Mouse (Mus musculus) cerebellum, adult (tissue): ENCODE results near the gene Gcc2.
"Not testable (repeated sequence)": the region's sequence is repeated elsewhere in the genome, so short reads cannot be mapped to it uniquely, and the experiment has no call there.

ENCODE experiments used
- ATAC-seq: cut with Nextera tagmentation; 2 replicates; pipeline ENCODE4 v1.9.2; 2017; ENCODE audit warnings: mild to moderate bottlenecking, moderate library complexity, mixed read lengths; ENCODE audit not compliant: insufficient number of reproducible peaks, low FRiP score, low TSS enrichment

The Gcc2 gene

DNA sequence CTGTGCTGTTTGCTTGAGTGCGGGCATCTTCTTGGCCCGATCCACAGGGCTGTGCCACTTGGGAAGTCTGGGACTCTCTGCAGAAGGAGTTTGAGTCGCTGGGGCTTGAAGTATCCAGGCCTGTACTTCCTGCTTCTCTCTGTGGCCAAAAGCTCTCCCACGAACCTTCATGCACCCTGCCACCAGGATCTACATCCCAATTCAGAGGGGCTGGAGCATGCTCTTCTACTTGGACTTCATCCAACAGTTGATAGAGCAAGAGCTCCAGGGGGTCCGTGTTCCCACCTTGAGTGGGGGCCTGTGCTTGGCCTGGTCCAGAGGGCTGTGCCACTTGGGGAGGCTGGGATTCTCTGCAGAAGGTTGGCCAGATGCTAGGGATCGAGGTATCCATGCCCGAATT lies 24.2 kb upstream of the Gcc2 start:
- peak; percentile 36; the same call in 1 of the 2 replicates for ATAC-seq

DNA sequence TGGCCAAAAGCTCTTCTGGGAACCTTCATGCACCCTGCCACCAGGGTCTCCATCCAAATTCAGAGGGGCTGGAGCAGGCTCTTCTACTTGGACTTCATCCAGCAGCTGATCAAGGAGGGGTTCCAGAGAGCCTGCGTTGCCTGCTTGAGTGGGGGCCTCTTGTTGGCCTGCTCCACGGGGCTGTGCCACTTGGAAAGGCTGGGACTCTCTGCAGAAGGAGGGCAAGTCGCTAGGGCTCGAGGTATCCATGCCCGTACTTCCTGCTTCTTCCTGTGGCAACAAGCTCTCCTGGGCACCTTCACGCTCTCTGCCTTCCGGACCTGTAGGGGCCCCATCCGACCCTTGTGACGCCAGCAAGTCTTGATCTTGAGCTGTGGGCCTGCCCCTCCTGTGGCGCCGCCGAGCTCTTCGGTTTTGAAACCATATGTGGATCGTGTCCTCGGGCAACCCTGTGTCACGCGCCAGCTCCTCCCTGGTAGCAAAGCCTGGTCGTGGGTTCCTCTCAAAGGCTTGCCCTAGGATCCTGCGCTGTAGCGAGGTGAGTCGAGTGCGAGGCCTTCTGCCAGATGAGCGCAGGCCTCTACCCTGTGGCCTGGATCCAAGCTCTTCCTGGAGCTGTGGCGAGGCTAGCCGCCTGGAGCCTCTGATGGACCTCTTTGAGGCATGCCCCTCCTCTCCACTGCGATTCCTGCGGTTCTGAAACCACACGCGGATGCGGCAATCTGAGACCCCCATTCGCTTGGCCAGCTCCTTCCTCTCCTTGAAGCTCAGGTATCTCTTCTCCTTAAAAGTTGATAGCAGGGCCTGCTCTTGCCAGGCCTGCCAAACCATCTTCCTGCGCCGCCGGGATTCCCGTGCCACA lies 23.3 kb upstream of the Gcc2 start:
- peak; percentile 81 for ATAC-seq

DNA sequence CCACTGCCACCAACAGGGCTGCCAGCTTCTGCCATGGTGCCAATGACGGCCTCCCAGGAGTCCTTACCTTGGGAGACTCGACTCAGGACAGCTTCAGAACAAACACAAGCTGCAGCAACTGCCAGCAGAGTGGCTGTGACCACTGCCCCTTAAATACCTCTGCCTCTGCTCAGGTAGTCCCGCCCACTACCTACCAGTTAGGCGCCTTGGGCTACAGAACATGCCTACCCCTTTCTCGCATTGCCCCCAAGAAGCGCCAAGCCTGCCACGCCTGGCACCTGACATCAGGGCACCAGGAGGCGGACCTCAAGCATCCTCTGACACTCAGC lies 22.7 kb upstream of the Gcc2 start, which contains the start of gene Duxf3:
Duxf3 (minus strand) TSS at position 35 of the 329 bp plus-strand sequence.
- peak; percentile 46 for ATAC-seq

DNA sequence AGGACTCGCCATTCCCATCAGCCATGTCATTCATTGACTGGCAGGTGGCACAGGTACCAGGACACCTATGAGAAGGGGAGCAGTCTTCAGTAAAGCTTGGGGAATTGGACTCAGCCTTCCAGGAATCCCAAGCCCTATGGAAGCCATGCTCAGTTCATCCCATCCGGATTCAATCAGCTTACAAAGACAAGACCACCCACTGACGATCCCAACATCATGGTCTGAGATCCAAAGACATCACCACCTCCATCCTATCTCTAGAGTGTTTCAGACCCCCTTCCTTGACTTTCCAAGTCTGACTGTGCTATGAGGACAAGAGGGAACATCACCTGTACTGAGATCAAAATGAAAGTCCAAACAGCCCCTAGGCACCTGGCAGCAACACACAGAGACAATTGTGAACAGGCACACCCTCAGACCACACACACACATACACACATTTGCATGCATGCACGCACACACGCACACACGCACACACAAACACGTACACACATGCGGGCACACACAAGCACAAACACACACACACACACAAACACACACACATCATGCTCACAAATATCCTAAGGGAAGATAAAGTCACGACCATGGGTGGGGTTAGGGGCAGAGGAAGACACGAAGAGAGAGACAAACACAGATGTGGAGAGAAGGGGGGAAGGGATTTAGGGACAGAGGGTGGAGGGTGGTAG lies 22.1 kb upstream of the Gcc2 start:
- ATAC-seq, result peak; percentile 29

DNA sequence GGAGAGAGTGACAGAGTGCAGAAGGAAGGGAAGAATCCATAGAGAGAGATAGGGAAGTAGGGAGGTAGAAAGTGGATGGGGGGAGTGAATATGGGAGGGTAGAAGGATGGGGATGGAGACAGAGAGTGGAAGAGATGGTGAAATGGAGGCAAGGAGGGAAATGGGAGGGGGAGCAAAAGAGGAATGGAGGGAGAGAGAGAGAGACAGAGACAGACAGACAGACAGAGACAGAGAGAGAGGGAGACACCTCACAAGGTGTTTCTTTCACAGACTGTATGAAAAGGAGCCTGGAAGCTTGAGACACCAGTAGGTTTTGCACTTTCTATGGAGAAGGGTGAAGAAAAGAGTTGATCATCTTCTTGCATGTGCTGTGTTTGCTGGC lies 21.6 kb upstream of the Gcc2 start:
- ATAC-seq, result not testable (repeated sequence)

DNA sequence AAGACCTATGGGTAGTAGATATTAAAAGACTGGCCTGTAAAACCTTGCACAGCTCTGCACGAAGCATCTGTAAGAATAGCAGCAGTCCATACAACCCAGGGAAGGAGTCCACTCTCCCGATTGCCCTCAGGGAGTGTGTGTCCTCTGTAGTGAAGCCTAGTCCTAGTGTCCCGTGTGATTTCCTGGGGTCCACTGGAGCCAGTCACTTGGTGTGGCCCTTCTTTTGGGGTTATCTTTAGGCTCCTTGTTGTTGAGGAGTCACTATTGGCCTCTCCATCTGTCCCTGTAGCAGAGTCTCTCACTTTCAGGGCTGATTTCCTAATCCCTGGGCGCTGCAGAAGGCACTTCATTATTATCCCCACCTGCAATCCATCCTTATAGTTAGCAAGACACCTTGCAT lies 20.3 kb upstream of the Gcc2 start:
- ATAC-seq, result not testable (repeated sequence)

DNA sequence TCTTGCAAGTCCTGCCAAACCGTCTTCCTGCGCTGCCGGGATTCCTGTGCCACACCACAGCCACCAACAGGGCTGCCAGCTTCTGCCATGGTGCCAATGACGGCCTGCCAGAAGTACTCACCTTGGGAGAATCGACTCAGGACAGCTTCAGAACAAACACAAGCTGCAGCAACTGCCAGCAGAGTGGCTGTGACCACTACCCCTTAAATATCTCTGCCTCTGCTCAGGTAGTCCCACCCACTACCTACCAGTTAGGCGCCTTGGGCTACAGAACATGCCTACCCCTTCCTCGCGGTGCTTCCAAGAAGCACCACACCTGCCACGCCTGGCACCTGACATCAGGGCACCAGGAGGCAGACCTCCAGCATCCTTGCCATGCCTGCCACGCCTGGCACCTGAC lies 18.7 kb upstream of the Gcc2 start, which contains the start of gene Gm4981:
Gm4981 (minus strand) TSS at position 89 of the 400 bp plus-strand sequence.
- no peak for ATAC-seq

DNA sequence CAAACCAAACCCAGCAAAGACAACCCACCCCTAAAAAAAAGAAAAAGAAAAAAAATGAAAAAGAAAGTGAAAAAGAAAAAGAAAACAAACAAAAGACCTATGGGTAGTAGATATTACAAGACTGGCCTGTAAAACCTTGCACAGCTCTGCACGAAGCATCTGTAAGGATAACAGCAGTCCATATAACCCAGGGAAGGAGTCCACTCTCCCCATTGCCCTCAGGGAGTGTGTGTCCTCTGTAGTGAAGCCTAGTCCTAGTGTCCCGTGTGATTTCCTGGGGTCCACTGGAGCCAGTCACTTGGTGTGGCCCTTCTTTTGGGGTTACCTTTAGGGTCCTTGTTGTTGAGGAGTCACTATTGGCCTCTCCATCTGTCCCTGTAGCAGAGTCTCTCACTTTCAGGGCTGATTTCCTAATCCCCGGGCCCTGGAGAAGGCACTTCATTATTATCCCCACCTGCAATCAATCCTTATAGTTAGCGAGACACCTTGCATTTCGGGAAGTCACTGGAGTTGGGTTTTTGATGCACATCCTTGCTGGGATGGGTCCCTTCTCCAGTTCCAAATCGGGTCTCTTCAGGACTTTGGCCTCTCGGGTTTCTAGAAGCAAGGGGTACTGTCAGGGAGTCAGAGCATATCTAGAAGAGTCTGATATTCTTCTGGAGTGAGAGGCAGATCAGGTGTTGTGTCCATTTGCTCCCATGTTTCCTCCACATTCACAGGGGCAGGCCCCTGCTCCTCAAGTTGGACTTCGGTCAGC lies 16.1 kb upstream of the Gcc2 start:
- peak; percentile 89 for ATAC-seq

DNA sequence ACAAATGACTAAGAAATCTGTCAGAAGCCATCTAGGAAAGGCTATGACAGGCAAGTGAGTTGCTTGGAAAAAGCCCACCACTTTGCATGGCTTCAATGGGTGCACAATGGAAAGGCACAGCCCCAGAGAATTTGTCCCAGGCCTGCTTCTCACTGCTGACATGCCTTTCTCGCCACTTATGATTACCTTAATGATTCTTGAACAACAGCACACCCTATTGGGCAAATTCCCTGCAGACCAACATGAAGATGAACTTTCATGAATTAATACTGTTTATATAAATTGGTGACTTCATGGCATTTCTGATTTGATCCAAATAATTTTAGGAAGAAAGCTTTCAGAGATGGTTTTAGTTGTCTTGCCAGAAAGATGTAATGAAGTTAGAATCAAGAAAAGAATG lies 5.8 kb upstream of the Gcc2 start:
- no peak for ATAC-seq

DNA sequence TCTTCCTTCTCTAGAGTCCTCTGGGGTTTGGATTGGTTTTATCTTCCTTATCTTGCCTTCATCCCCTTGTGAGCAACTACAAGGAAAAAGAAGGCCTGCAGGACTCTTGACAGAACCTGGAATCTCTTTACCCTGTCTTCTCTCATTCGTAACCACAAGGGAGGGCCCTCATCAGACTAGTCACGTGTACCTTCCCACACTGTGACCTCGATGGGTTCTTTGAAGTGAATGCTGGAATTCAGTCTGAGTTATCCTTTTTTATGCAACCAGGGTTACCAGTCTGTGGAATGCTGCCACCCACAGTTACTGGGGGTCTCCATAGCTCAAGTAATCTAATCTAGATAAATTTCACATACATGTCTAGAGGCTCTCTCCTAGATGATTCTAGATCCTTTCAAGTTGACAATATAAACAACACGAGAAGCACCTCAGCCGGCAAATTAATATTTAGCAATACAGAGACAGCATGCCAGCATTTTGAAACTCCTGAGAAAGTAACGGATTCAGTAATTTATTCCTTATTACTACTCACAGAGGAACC lies 592 bp upstream of the Gcc2 start:
- no peak for ATAC-seq

DNA sequence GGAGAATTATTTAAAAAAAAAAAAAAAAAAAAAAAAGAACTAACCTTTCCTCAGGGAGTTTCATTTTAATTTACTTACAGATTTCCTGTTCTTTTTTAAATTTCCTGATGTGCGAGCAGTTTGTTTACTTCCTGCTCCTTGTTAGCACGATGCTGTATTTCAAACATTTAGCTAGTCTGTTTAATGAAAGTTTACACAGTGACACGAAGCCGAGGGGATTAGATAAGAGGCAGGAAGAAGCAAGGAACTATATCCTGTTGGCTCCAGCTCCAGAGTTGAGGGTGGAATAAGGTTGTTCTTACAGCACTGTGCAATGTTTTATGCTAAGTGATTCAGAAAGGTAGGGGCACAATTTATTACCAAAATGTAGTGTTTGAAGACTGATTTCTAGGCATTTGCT lies 657 bp downstream of the Gcc2 start:
- ATAC-seq, result no peak

DNA sequence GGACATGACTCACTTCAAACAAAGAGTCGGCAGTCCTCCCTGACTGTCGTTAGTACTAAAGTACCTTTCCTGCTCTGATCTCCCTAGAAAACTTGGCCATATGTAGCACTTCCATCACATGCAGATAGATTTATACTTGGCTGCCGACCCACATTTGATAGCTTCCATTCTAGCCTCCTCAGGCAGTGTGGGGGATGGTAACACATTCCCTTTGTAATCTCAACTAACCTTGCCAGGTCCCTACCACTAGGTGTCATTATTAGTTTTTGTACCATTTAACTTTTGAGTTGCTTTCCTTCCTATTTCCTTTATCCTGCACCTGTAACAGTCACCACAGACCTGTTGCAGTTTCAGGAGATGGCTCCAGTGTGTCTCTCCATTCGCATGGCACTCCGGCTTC lies 3.2 kb downstream of the Gcc2 start:
- no peak for ATAC-seq

DNA sequence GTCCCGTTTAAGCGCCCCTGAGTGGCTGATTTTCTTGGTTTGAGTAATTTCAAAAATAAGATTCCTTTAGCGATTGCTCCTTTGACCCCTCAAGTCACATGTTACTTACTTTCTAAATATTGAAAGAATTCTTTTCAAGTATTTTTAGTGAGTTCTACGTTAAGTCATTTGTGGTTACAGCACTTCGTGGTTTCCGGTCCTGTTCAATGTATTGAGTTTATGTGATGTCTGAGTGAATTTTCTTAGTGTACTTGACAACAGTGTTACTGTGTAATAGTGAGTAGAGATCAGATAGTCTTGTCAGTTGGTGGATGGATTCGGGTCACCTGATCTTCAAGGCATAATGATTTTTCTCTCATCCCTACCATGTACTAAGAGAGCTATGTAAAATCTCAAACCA lies 26.9 kb downstream of the Gcc2 start:
- no peak for ATAC-seq

DNA sequence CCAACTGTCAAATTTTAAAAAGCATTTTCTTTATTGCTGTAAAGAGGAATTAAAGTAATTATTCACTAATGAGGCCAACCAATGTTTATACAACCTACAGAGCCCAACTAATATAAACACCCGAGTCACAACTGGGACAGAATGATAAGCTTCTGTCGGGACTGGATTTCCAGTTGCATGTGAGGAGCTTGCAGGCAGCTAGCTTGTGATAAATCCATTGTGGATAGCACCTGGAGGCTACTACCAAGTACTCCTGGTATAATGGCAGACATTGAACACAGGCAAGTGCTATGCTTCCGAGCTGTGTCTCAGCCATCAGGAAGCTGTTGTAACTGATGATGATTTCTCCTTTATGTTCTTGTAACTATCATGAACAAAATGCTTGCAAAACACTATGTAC lies 35.4 kb downstream of the Gcc2 start:
- ATAC-seq, result no peak

DNA sequence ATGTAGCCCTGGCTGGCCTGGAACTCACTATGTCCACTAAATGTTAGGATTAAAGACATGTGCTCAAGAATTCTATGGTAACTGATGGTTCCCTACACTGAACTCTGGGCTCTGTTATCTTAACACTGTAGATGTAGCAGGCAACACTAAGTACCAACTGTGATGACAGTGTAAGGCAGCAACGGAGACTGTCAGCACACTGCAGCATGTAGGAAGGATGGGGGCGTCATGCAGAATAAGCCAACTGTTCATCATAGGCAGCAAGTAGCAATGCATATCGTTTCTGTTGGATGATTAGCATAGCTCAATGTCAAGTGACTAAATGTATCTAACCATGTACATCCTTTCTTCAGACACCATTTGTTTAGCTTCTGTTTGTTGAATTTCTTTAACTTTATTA lies 38.9 kb downstream of the Gcc2 start:
- no peak for ATAC-seq

DNA sequence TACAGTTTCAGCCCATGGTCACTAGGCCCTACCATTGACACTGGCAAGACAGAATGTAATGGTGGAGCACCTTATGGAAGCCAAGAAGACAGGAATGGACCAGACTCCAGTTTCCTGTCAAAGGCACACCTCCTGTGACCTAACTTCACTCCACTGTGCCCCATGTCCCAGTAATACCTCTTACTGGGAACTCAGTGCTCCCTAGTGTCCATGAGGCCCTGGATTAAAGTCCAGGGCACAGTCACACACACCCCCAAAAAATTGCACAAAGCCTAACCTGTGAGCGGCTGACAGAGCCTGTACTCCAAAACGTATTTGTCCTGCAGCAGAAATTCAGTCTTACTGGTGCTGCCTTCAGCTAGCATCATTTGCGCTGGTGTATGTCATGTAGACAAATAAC lies 40.3 kb downstream of the Gcc2 start:
- ATAC-seq, result no peak

DNA sequence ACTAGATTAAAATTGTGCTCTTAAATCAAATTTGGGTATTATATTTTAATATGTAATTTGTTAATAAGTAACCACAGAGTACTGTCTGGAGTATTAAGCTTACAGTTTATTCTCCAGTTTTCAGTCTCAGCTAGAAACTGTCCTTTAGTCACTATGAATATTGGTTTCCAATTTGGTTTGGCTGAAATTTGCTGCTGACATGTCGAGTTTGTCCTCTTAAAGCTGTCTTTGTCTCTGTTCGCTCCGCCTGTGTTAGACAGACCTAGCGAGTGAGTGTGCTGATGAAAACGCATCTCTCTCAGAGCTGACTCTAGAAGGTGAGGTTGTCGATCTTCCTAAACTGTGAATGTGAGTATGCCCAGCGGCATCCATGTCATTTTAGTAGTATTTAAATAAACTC lies 49.7 kb downstream of the Gcc2 start:
- no peak for ATAC-seq

DNA sequence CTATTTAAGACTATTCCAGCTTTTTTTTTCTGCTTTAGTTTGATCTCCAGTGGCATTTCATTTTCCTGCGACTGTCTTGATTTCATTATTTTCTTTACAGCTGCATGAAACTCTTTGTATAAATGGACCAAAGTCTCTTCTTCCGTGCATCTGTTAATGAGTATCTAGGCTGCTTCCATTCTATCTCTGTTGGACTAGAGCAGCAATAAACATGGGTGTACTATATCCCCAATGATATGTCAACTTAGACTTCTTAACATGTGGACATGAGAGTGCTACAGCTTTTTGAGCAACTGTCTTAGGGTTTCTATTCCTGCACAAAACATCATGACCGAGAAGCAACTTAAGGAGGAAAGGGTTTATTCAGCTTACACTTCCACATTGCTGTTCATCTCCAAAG lies 51.6 kb downstream of the Gcc2 start:
- ATAC-seq, result no peak

DNA sequence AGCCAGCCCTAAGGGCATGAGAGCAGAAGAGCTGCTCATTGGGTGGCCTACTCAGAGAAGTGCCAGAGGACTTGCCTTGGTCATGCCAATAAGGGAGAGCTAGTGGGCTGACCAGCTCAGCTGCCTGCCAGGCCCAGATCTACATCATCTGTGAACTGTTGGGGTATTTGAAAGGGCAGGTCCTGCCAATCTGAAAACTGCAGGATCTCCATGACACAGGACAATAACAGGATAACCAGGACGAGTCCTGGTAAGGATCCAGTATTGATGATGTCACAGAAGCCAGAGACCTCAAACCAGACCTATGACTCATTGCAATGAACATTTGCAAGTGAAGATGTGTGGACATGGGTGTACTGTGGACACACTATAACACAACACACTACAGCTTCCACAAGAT lies 55.5 kb downstream of the Gcc2 start:
- no peak for ATAC-seq

DNA sequence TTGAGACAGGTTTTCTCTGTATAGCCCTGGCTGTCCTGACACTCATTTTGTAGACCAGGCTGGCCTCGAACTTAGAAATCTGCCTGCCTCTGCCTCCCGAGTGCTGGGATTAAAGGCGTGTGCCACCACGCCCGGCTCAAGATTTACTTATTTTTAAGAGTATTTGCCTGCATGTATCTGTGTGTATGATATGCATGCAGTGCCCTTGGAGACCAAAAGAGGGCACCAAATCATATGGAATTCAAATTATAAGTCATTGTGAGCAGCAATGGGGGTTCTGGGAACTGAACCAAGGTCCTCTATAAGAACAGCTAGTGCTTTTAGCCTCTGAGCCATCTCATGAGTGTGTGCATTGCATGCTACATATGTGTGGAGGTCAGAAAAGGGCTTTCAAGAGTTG lies 57.6 kb downstream of the Gcc2 start:
- no peak for ATAC-seq

DNA sequence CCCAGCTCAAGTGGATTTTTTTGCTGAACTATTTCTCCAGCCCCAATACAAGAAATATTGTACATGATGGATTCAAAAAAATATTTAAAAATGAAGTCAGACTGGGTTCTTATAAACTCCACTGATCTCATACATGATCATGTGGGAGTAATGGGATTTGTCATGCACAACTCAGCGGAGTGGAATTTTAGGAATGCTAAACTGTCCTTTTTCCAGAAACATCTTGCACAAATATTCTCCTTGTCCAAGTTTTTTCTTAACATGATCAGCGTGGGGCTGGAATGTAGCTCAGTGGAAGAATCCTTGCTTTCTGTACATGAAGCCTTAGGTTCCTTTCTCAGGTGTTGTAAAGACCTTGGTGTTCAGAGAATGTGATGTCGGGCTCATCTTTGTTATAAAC lies 65.6 kb downstream of the Gcc2 start:
- no peak for ATAC-seq
